Mouse (Mus musculus) cerebellum, postnatal 25 days (tissue): ENCODE results near the gene Bcl2a1b.
"Not testable (repeated sequence)": the region's sequence is repeated elsewhere in the genome, so short reads cannot be mapped to it uniquely, and the experiment has no call there.

Experiments used
- DNase-seq, 2 experiments: peaks; one replicate each; pipeline ENCODE4 v3.0.0; 2021; ENCODE audit warnings: mixed read lengths in 2 of 2

Gene Bcl2a1b

GRCm38 (mm10) chr9:89198969-89199416, at the start of gene Bcl2a1b, which contains the start of gene Gm29094:
Bcl2a1b (plus strand) TSS chr9:89199209.
Gm29094 (plus strand) TSS chr9:89199379.
- not testable (repeated sequence) for DNase-seq

GRCm38 (mm10) chr9:89172539-89172938, 26.5 kb upstream of the Bcl2a1b start:
- not testable (repeated sequence) for DNase-seq

GRCm38 (mm10) chr9:89178833-89179232, 20.2 kb upstream of the Bcl2a1b start:
- DNase-seq: peak; percentile 77 to 84

GRCm38 (mm10) chr9:89179469-89179868, 19.5 kb upstream of the Bcl2a1b start:
- not testable (repeated sequence) for DNase-seq

- DNase-seq: not testable (repeated sequence)
Measured at GRCm38 (mm10) chr9:89187006-89187405, 12.0 kb upstream of the Bcl2a1b start.

- DNase-seq: not testable (repeated sequence)
Measured at GRCm38 (mm10) chr9:89195483-89195882, 3.5 kb upstream of the Bcl2a1b start.

- DNase-seq: not testable (repeated sequence)
Measured at GRCm38 (mm10) chr9:89197509-89197908, 1.5 kb upstream of the Bcl2a1b start.

- not testable (repeated sequence) for DNase-seq
Measured at GRCm38 (mm10) chr9:89198349-89198748, 660 bp upstream of the Bcl2a1b start.

GRCm38 (mm10) chr9:89202256-89202655, 3.2 kb downstream of the Bcl2a1b start:
- not testable (repeated sequence) for DNase-seq

- DNase-seq: not testable (repeated sequence)
Measured at GRCm38 (mm10) chr9:89208939-89209338, 9.9 kb downstream of the Bcl2a1b start.

GRCm38 (mm10) chr9:89210353-89211064, 11.5 kb downstream of the Bcl2a1b start, which contains the start of gene Mthfs:
Mthfs (plus strand) TSS chr9:89210676.
- peak; percentile 13 to 42 for DNase-seq

GRCm38 (mm10) chr9:89211065-89211858, 12.3 kb downstream of the Bcl2a1b start:
- DNase-seq: peak; percentile 92 to 95

GRCm38 (mm10) chr9:89212428-89212827, 13.4 kb downstream of the Bcl2a1b start:
- DNase-seq: peak; percentile 47 to 62

GRCm38 (mm10) chr9:89218174-89218573, 19.2 kb downstream of the Bcl2a1b start:
- not testable (repeated sequence) for DNase-seq

GRCm38 (mm10) chr9:89219668-89220067, 20.7 kb downstream of the Bcl2a1b start:
- not testable (repeated sequence) for DNase-seq

GRCm38 (mm10) chr9:89220704-89221287, 21.8 kb downstream of the Bcl2a1b start:
- not testable (repeated sequence) for DNase-seq

GRCm38 (mm10) chr9:89226071-89226470, 27.1 kb downstream of the Bcl2a1b start:
- peak in 1 of 2 experiments; percentile 18 for DNase-seq

GRCm38 (mm10) chr9:89228122-89228521, 29.1 kb downstream of the Bcl2a1b start:
- DNase-seq: no peak

- peak; percentile 52 to 67 for DNase-seq
Measured at GRCm38 (mm10) chr9:89230897-89231497, 32.0 kb downstream of the Bcl2a1b start.

- not testable (repeated sequence) for DNase-seq
Measured at GRCm38 (mm10) chr9:89237131-89237530, 38.1 kb downstream of the Bcl2a1b start.

- DNase-seq: peak; percentile 60 to 71
Measured at GRCm38 (mm10) chr9:89238976-89239505, 40.0 kb downstream of the Bcl2a1b start.

GRCm38 (mm10) chr9:89240516-89241019, 41.6 kb downstream of the Bcl2a1b start:
- DNase-seq: peak; percentile 69 to 70
